Mouse (Mus musculus): ENCODE measurements around the gene Phactr2. TPM values are rescaled to one million over a fixed set of nuclear protein-coding genes. Genes with fewer than 3 reads are reported as not detected.

Gene Phactr2
- polyA plus RNA-seq, 1 experiment from 2014 or later = 7.2 TPM

GRCm38 (mm10) chr10:13395753-13396152 lies 78.5 kb downstream of the Phactr2 start:
- H3K9me3 ChIP-seq (replicated peaks; ENCODE audit: control insufficient read depth, low read length) = no peaks in the 10 kb centered on the region
- no peak overlapping the region for H3K27ac ChIP-seq (ENCODE audit: low read depth, low read length)
- H3K4me3 ChIP-seq (ENCODE audit: low read depth, low read length) = no peak overlapping the region
- no peak overlapping the region for H3K4me2 ChIP-seq (ENCODE audit: low read length)
- no peak for DNase-seq (ENCODE audit: low spot score)
- ATAC-seq = no peak
- H3K27me3 ChIP-seq (replicated peaks; ENCODE audit: control insufficient read depth, insufficient read depth, low read length) = no peaks in the 10 kb centered on the region
- no peak overlapping the region for H3K9ac ChIP-seq (ENCODE audit: low read length)
- WGBS = 87% methylated on average over 3 of the region's 3 CpGs
- H3K4me1 ChIP-seq (ENCODE audit: control insufficient read depth, insufficient read depth, low read length) = no peaks in the 10 kb centered on the region
- H3K36me3 ChIP-seq (ENCODE audit: control insufficient read depth, insufficient read depth, low read length) = no peaks in the 10 kb centered on the region

- no peaks in the 10 kb centered on the region for H3K36me3 ChIP-seq (ENCODE audit: control insufficient read depth, insufficient read depth, low read length)
- ATAC-seq (no peak), DNase-seq (ENCODE audit: low spot score) (no peak)
- H3K4me1 ChIP-seq (ENCODE audit: control insufficient read depth, insufficient read depth, low read length) = no peaks in the 10 kb centered on the region
- H3K4me3 ChIP-seq (ENCODE audit: low read depth, low read length) = no peak overlapping the region
- no peak overlapping the region for H3K27ac ChIP-seq (ENCODE audit: low read depth, low read length)
- H3K9me3 ChIP-seq (replicated peaks; ENCODE audit: control insufficient read depth, low read length) = no peaks in the 10 kb centered on the region
- no peaks in the 10 kb centered on the region for H3K27me3 ChIP-seq (replicated peaks; ENCODE audit: control insufficient read depth, insufficient read depth, low read length)
- no peak overlapping the region for H3K4me2 ChIP-seq (ENCODE audit: low read length)
- H3K9ac ChIP-seq (ENCODE audit: low read length) = no peak overlapping the region
- WGBS = 90% methylated on average over 4 of the region's 4 CpGs
These were observed 80.2 kb downstream of the Phactr2 start for GRCm38 (mm10) chr10:13394000-13394399.

- ATAC-seq = peak; percentile 80
- 6% methylated on average over 11 of the region's 11 CpGs for WGBS
- H3K4me1 ChIP-seq (ENCODE audit: control insufficient read depth, insufficient read depth, low read length) = peaks cover 8% of the 10 kb centered on the region; the same call in 1 of the 2 replicates
- H3K36me3 ChIP-seq (ENCODE audit: control insufficient read depth, insufficient read depth, low read length) = no peaks in the 10 kb centered on the region
- H3K27ac ChIP-seq (ENCODE audit: low read depth, low read length) = no peak overlapping the region
- H3K4me3 ChIP-seq (ENCODE audit: low read depth, low read length) = peak overlapping the region; percentile 16
- no peaks in the 10 kb centered on the region for H3K27me3 ChIP-seq (replicated peaks; ENCODE audit: control insufficient read depth, insufficient read depth, low read length)
- peak overlapping the region; percentile 55 for H3K9ac ChIP-seq (ENCODE audit: low read length)
- H3K4me2 ChIP-seq (ENCODE audit: low read length) = peak overlapping the region; percentile 51
- DNase-seq (ENCODE audit: low spot score) = peak; percentile 60
- H3K9me3 ChIP-seq (replicated peaks; ENCODE audit: control insufficient read depth, low read length) = no peaks in the 10 kb centered on the region
These were observed 85.9 kb downstream of the Phactr2 start for GRCm38 (mm10) chr10:13388116-13388922.

GRCm38 (mm10) chr10:13384866-13385265 lies 89.3 kb downstream of the Phactr2 start:
- H3K9me3 ChIP-seq (replicated peaks; ENCODE audit: control insufficient read depth, low read length) = no peaks in the 10 kb centered on the region

GRCm38 (mm10) chr10:13377895-13378294 lies 96.3 kb downstream of the Phactr2 start:
- no peaks in the 10 kb centered on the region for H3K36me3 ChIP-seq (ENCODE audit: control insufficient read depth, insufficient read depth, low read length)
- H3K4me2 ChIP-seq (ENCODE audit: low read length) = no peak overlapping the region
- WGBS = 96% methylated on average over 1 of the region's 1 CpGs
- H3K9ac ChIP-seq (ENCODE audit: low read length) = no peak overlapping the region
- DNase-seq (ENCODE audit: low spot score) (no peak), ATAC-seq (no peak)
- H3K27ac ChIP-seq (ENCODE audit: low read depth, low read length) = no peak overlapping the region
- H3K4me3 ChIP-seq (ENCODE audit: low read depth, low read length) = no peak overlapping the region
- H3K9me3 ChIP-seq (replicated peaks; ENCODE audit: control insufficient read depth, low read length) = no peaks in the 10 kb centered on the region
- no peaks in the 10 kb centered on the region; the same call in 1 of the 2 replicates for H3K4me1 ChIP-seq (ENCODE audit: control insufficient read depth, insufficient read depth, low read length)
- H3K27me3 ChIP-seq (replicated peaks; ENCODE audit: control insufficient read depth, insufficient read depth, low read length) = no peaks in the 10 kb centered on the region

More at GRCm38 (mm10) chr10:13384866-13385265, 89.3 kb downstream of the Phactr2 start:
- Histone ChIP-seq H3K9ac (ENCODE audit: low read length) (no peak overlapping the region), H3K4me3 (ENCODE audit: low read depth, low read length) (no peak overlapping the region), H3K4me2 (ENCODE audit: low read length) (no peak overlapping the region), H3K27me3 (replicated peaks; ENCODE audit: control insufficient read depth, insufficient read depth, low read length) (no peaks in the 10 kb centered on the region), H3K36me3 (ENCODE audit: control insufficient read depth, insufficient read depth, low read length) (no peaks in the 10 kb centered on the region), H3K27ac (ENCODE audit: low read depth, low read length) (no peak overlapping the region), H3K4me1 (ENCODE audit: control insufficient read depth, insufficient read depth, low read length) (peaks cover 8% of the 10 kb centered on the region; the same call in 1 of the 2 replicates)
- 75% methylated on average over 3 of the region's 3 CpGs for WGBS
- DNase-seq (ENCODE audit: low spot score) (no peak), ATAC-seq (no peak)

GRCm38 (mm10) chr10:13376428-13377260 lies 97.6 kb downstream of the Phactr2 start:
- peak; percentile 11 for DNase-seq (ENCODE audit: low spot score)
- WGBS = 56% methylated on average over 13 of the region's 13 CpGs
- no peak overlapping the region for H3K4me2 ChIP-seq (ENCODE audit: low read length)
- no peaks in the 10 kb centered on the region; the same call in 1 of the 2 replicates for H3K4me1 ChIP-seq (ENCODE audit: control insufficient read depth, insufficient read depth, low read length)
- no peaks in the 10 kb centered on the region for H3K36me3 ChIP-seq (ENCODE audit: control insufficient read depth, insufficient read depth, low read length)
- H3K27me3 ChIP-seq (replicated peaks; ENCODE audit: control insufficient read depth, insufficient read depth, low read length) = no peaks in the 10 kb centered on the region
- no peak overlapping the region for H3K9ac ChIP-seq (ENCODE audit: low read length)
- peak; percentile 44; the same call in 1 of the 2 replicates for ATAC-seq
- H3K27ac ChIP-seq (ENCODE audit: low read depth, low read length) = no peak overlapping the region
- no peak overlapping the region for H3K4me3 ChIP-seq (ENCODE audit: low read depth, low read length)
- no peaks in the 10 kb centered on the region for H3K9me3 ChIP-seq (replicated peaks; ENCODE audit: control insufficient read depth, low read length)

GRCm38 (mm10) chr10:13375820-13376219 lies 98.4 kb downstream of the Phactr2 start:
- 48% methylated on average over 3 of the region's 3 CpGs for WGBS
- no peak overlapping the region for H3K4me2 ChIP-seq (ENCODE audit: low read length)

GRCm38 (mm10) chr10:13369581-13370375 lies 104.4 kb downstream of the Phactr2 start:
- ATAC-seq (no peak), DNase-seq (ENCODE audit: low spot score) (no peak)
- Histone ChIP-seq H3K4me2 (ENCODE audit: low read length) (no peak overlapping the region), H3K9me3 (replicated peaks; ENCODE audit: control insufficient read depth, low read length) (no peaks in the 10 kb centered on the region), H3K27ac (ENCODE audit: low read depth, low read length) (no peak overlapping the region), H3K4me3 (ENCODE audit: low read depth, low read length) (no peak overlapping the region), H3K9ac (ENCODE audit: low read length) (no peak overlapping the region), H3K4me1 (ENCODE audit: control insufficient read depth, insufficient read depth, low read length) (no peaks in the 10 kb centered on the region), H3K27me3 (replicated peaks; ENCODE audit: control insufficient read depth, insufficient read depth, low read length) (no peaks in the 10 kb centered on the region), H3K36me3 (ENCODE audit: control insufficient read depth, insufficient read depth, low read length) (no peaks in the 10 kb centered on the region)
- WGBS = 88% methylated on average over 13 of the region's 13 CpGs

More at GRCm38 (mm10) chr10:13375820-13376219, 98.4 kb downstream of the Phactr2 start:
- H3K4me1 ChIP-seq (ENCODE audit: control insufficient read depth, insufficient read depth, low read length) = no peaks in the 10 kb centered on the region; the same call in 1 of the 2 replicates
- peak; percentile 48 for DNase-seq (ENCODE audit: low spot score)
- no peak; the same call in 1 of the 2 replicates for ATAC-seq
- no peak overlapping the region for H3K9ac ChIP-seq (ENCODE audit: low read length)
- no peaks in the 10 kb centered on the region for H3K36me3 ChIP-seq (ENCODE audit: control insufficient read depth, insufficient read depth, low read length)
- no peak overlapping the region for H3K27ac ChIP-seq (ENCODE audit: low read depth, low read length)
- no peaks in the 10 kb centered on the region for H3K27me3 ChIP-seq (replicated peaks; ENCODE audit: control insufficient read depth, insufficient read depth, low read length)
- H3K9me3 ChIP-seq (replicated peaks; ENCODE audit: control insufficient read depth, low read length) = no peaks in the 10 kb centered on the region
- no peak overlapping the region for H3K4me3 ChIP-seq (ENCODE audit: low read depth, low read length)

Measured in forebrain, embryonic 14.5 days (tissue).